Mouse (Mus musculus) bone marrow, adult 2 months (tissue): ENCODE results near the gene Gpc3. TPM values are rescaled to one million over a fixed set of nuclear protein-coding genes. Genes with fewer than 3 reads are reported as not detected.

Experiments used
- H3K27ac ChIP-seq: fragments of 200-500 bp; 2 replicates; pipeline ENCODE4 v1.5.1; 2012; ENCODE audit warnings: low read depth, mild to moderate bottlenecking, control low read depth, inconsistent platforms, low read length; ENCODE audit not compliant: control insufficient read depth, poor library complexity, insufficient read depth
- H3K4me1 ChIP-seq: fragments of 200-500 bp; 2 replicates; pipeline ENCODE4 v1.6.1; 2011; ENCODE audit warnings: low read length; ENCODE audit not compliant: control insufficient read depth, insufficient read depth
- H3K4me3 ChIP-seq: fragments of 200-500 bp; replicated peaks from 2 replicates; pipeline ENCODE3; 2011; ENCODE audit warnings: mild to moderate bottlenecking, low read depth, low read length, control low read depth; ENCODE audit not compliant: control insufficient read depth
- CTCF ChIP-seq: fragments of 200-500 bp; IDR thresholded peaks from 2 replicates; pipeline ENCODE4 v1.5.1; 2011; ENCODE audit warnings: low read length, control low read depth; ENCODE audit not compliant: control insufficient read depth, insufficient read depth
- POLR2A ChIP-seq: fragments of 200-500 bp; IDR thresholded peaks from 2 replicates; pipeline ENCODE4 v1.6.1; 2011; ENCODE audit warnings: low read depth, mild to moderate bottlenecking, control low read depth, low read length, borderline replicate concordance; ENCODE audit not compliant: control insufficient read depth
- WGBS: fragments of 180-500 bp; shearing (Covaris S2); methylation state at CpG from one replicate; pipeline ENCODE4 v1.1.7; 2018; 5-methylcytosine and 5-hydroxymethylcytosine counted together
- polyA plus RNA-seq: library from polyadenylated mRNA; stranded (reverse); fragments of >200 nt; gene quantifications from 2 replicates; pipeline ENCODE4 v1.2.4, GENCODE M21; 2011; ENCODE audit warnings: low replicate concordance; ENCODE audit not compliant: missing spikeins, insufficient read depth, insufficient read length

The Gpc3 gene
- polyA plus RNA-seq, 1 experiment = 3.2 TPM

DNA sequence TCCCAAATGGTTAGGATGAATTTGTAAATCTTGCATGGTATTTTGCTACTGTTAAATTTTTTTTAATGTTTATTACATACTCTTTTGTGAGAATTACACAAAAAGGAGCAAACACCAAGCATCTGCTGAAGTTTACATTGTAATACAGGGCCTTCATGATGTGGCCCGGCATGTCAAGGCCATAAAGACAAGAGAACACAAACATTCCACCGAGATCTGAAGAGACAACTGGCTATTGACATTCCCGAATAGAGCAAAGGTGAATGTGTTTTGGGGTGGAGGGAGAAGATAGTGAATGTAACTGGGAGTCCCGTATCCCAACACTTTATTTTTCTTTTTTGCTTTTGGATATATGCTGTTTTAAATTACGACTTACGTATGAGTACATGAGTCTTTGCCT, 20.2 kb upstream of the Gpc3 start:
- Histone ChIP-seq H3K27ac (no peak overlapping the region), H3K4me1 (no peaks in the 10 kb centered on the region), H3K4me3 (no peak overlapping the region)
- WGBS = 78% methylated on average over 6 of the region's 6 CpGs
- TF ChIP-seq POLR2A = no peak
- TF ChIP-seq CTCF = no peak

DNA sequence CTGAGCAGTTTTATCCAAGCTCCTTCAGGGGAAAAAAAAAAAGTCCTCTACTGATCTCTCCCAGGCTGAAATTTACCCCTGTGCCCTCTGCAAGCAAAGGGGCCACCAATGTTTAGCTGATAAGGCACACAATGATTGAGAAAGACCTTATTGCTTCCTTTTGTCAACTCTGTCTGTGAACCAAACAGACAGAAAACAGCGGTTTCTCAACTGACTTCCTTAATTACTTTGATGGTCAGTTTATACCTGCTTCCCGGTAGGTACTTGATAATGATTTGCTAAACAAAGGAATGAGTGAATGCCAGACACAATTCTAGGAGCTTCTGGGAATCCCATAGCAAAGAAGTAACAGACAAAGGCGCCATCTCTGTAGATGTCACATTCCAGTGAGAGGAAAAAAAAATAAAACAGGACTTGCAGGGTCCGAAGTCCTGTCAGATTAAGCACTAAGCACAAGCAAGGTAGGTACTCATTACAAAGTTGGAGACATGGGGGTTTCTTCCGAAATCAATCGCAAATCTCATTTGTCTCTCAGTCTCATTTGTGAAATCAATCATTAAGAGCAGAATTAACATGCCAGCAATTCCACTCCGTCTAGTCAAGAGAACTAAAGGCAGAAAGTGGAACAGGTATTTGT, 19.1 kb upstream of the Gpc3 start:
- WGBS = 47% methylated on average over 7 of the region's 7 CpGs
- Histone ChIP-seq H3K4me1 (no peaks in the 10 kb centered on the region), H3K27ac (no peak overlapping the region), H3K4me3 (no peak overlapping the region)
- TF ChIP-seq CTCF = no peak
- no peak for TF ChIP-seq POLR2A

DNA sequence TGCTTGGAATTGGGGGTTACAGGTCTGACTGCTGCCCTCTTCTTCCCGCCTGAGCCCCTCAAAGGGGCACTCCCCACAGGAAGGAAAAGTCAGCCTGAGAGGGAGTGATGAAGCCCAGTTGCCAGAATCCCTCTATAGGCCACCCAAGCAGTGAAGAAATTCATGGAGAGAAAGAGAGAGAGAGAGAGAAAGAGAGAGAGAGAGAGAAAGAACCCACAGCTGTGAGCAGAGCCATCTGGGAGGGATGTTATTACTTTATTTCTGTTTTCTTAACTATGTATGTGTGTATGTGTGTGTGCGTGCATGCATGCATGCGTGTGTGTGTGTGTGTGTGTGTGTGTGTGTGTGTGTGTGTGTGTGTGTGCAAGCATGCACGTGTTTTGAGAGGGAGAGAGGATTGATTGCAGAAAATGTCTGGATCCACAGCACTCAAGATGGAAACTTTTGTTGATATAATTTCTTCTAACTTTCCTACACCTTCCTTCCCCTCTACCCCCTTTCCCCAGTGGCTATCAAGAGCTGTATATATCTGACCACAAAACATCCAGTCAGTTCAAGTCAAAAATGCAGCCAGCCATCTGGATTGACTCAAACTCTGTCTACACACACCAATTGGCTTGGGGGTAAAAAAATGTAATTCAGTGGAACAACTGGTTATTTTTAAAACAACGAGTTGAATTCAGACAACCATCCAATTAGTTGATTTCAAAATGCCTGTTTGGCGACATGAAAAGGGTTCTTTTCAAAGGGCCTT, 13.4 kb upstream of the Gpc3 start:
- TF ChIP-seq CTCF = no peak
- no peak for TF ChIP-seq POLR2A
- H3K27ac ChIP-seq = no peak overlapping the region

DNA sequence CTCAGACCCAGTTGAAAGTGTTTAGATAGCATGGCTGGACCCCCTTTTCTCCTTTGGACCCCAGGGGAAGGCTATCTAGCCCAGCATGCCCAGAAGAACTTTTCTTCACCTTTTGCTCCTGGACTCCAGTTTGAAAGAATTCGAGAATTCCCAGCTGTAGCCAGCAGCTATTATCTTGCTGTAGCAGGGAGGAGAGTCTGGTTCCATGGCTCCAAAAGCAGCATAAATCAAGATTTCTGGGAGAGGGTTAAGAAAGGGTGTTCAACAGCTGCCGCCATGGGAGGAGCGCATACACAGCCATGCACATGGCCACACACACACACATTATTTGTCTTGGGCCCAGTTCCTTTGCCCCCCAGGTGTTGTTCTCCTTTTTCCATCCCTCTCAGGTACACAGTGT, 4.1 kb upstream of the Gpc3 start:
- no peak for TF ChIP-seq CTCF
- no peak for TF ChIP-seq POLR2A
- no peak overlapping the region for H3K4me3 ChIP-seq
- H3K4me1 ChIP-seq = no peaks in the 10 kb centered on the region
- H3K27ac ChIP-seq = no peak overlapping the region
- WGBS = 67% methylated on average over 3 of the region's 3 CpGs

More for the DNA sequence above, 13.4 kb upstream of the Gpc3 start:
- no peaks in the 10 kb centered on the region for H3K4me1 ChIP-seq
- 67% methylated on average over 6 of the region's 6 CpGs for WGBS
- no peak overlapping the region for H3K4me3 ChIP-seq

DNA sequence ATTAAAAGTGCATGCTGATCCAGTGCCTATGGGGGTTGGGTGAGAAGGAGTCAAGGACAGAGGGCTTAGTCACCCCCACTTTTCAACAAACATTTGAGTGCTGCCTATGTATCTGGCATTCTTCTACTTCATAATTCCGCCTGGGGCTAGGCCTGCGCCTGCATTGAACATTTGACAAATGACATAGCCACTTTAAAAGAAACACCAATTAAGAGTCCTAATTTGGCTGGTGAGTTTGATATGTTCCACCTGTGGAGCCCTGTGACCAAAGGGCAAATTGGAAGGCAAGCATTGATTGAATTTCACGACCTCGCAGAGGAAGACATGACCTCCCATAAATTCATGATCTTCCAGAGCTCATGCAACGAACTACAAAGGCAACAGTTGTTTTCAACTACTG, 2.4 kb upstream of the Gpc3 start:
- H3K4me3 ChIP-seq = no peak overlapping the region
- H3K4me1 ChIP-seq = no peaks in the 10 kb centered on the region
- no peak overlapping the region for H3K27ac ChIP-seq
- no peak for TF ChIP-seq CTCF
- no peak for TF ChIP-seq POLR2A
- WGBS = 73% methylated on average over 5 of the region's 5 CpGs

DNA sequence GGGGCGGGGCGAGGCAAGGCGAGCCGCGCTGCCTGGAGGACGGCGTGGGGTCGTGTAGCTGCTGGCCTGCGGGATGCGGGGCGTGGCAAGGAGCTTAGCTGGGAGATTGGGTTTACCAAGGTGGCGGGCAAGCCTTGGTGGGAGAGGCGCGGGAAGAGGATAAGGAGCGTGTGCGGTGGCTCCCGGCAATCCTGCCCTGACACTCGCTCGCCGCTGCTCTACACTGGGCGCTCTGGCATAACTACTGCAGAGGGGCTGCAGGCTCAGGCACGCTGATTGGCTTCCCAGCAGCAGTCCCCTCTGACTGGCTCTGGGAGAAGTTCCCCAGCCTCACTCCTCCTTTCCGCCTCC, 256 bp upstream of the Gpc3 start:
- 6% methylated on average over 20 of the region's 23 CpGs for whole genome bisulfite sequencing

DNA sequence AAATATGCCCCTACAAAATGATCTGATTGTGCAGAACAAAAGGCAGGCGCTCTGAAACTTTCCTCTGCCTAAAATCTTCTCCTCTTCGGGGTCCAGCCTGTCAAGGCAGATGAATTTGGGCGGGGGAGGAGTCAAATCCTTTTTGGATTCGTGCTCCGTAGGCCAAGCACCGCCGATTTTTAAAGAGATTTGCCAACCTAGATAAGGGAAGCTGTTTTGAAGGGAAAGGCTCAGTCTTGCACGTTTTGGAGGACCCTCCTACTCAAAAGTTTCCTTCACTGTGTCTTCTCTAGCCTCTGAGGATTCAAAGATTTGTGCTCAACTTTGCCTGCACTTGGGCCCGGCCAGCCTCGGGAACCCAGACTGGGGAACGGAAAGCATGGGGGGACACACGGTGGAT, 944 bp downstream of the Gpc3 start:
- Histone ChIP-seq H3K4me1 (no peaks in the 10 kb centered on the region), H3K4me3 (no peak overlapping the region)

More for the DNA sequence above, 256 bp upstream of the Gpc3 start:
- Histone ChIP-seq H3K4me3 (no peak overlapping the region), H3K4me1 (no peaks in the 10 kb centered on the region), H3K27ac (no peak overlapping the region)
- no peak for TF ChIP-seq CTCF
- no peak for TF ChIP-seq POLR2A

DNA sequence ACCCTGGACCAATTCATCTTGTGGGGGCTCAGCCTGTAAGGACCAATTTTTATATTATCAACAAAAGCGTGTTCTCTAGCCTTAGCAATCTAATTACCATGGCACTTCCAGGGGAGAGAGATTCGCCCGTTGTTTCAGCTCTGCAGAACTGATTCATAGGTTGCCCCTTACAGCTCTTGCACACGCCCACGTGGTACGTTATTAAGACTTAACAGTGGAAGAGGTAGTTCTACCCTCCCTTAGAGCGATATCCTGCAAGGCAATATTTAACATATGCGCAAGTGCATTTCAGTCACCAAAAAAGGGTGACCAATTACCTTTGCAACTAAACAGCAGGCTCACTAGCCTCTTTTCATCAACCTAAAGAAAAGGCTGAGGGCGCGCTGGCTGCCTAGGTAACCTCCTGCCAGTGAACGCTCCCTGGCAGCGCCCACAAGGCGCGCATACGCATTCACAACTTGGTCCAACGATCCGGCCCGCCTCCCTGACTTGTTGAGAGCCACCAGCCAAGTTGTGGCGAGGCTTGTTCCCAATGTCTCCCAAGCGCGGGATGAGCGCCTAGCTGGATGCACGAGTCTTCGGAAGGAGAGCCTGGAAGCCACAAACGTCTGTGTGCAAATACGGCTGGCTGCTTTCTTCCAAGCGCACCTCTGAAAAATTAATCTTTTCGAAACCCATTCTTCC, 1.6 kb downstream of the Gpc3 start:
- no peaks in the 10 kb centered on the region for H3K4me1 ChIP-seq
- no peak overlapping the region for H3K4me3 ChIP-seq
- TF ChIP-seq CTCF (no peak), POLR2A (no peak)
- no peak overlapping the region for H3K27ac ChIP-seq
- WGBS = 20% methylated on average over 28 of the region's 28 CpGs

More for the DNA sequence above, 944 bp downstream of the Gpc3 start:
- H3K27ac ChIP-seq = no peak overlapping the region
- TF ChIP-seq POLR2A (no peak), CTCF (no peak)
- 13% methylated on average over 12 of the region's 12 CpGs for WGBS

DNA sequence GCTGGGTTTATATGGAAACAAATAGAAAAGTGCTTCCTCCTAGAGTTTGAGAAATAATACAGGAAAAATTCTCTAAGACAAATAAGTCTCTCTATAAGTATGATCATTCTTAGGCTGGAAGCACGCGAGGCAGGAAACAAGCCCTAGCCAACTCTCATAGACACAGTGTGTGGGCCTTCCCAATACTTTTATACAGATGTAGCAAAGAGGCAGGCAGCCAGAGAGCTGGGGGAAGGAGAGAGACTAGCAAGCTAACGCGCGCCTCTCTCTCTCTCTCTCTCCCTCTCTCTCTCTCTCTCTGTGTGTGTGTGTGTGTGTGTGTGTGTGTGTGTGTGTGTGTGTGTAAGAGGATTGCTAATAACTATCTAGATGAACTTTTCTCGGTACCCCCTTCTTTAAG, 2.2 kb downstream of the Gpc3 start:
- 64% methylated on average over 6 of the region's 6 CpGs for WGBS
- TF ChIP-seq CTCF (no peak), POLR2A (no peak)
- H3K4me1 ChIP-seq = no peaks in the 10 kb centered on the region
- no peak overlapping the region for H3K27ac ChIP-seq
- H3K4me3 ChIP-seq = no peak overlapping the region
